Mouse (Mus musculus) midbrain, postnatal 0 days (tissue): ENCODE results near the gene Dnajc5. TPM values are rescaled to one million over a fixed set of nuclear protein-coding genes. Genes with fewer than 3 reads are reported as not detected.

Experiments used
- ATAC-seq: fragments of 200-750 bp; cut with Nextera tagmentation; 2 replicates; pipeline ENCODE4 v1.8.0; 2017; ENCODE audit warnings: moderate number of reproducible peaks, mild to moderate bottlenecking, moderate TSS enrichment, moderate library complexity; ENCODE audit not compliant: low FRiP score
- DNase-seq: peaks from one replicate; pipeline ENCODE4 v3.0.0-alpha.2; 2015; ENCODE audit warnings: low spot score
- H3K27ac ChIP-seq: fragments of 300-500 bp; sonication (generic); 2 replicates; pipeline ENCODE4 v1.5.1; 2014; ENCODE audit warnings: low read depth, mild to moderate bottlenecking, low read length, mixed read lengths
- H3K27me3 ChIP-seq: fragments of 300-500 bp; sonication (generic); 2 replicates; pipeline ENCODE4 v1.6.1; 2014; ENCODE audit warnings: low read length, control low read depth, mixed read lengths; ENCODE audit not compliant: insufficient read depth
- H3K36me3 ChIP-seq: fragments of 300-500 bp; sonication (generic); 2 replicates; pipeline ENCODE4 v1.6.1; 2014; ENCODE audit warnings: low read length, control low read depth, mixed read lengths; ENCODE audit not compliant: insufficient read depth
- H3K4me1 ChIP-seq: fragments of 300-500 bp; sonication (generic); 2 replicates; pipeline ENCODE4 v1.6.1; 2014; ENCODE audit warnings: mild to moderate bottlenecking, control low read depth, antibody characterized with exemption, low read length, mixed read lengths; ENCODE audit not compliant: insufficient read depth
- H3K4me2 ChIP-seq: fragments of 300-500 bp; sonication (generic); 2 replicates; pipeline ENCODE4 v1.6.1; 2014; ENCODE audit warnings: low read depth, mild to moderate bottlenecking, low read length, mixed read lengths; ENCODE audit not compliant: poor library complexity, severe bottlenecking
- H3K4me3 ChIP-seq: fragments of 300-500 bp; sonication (generic); 2 replicates; pipeline ENCODE4 v1.5.1; 2014; ENCODE audit warnings: low read depth, mild to moderate bottlenecking, low read length, moderate library complexity
- H3K9ac ChIP-seq: fragments of 300-500 bp; sonication (generic); replicated peaks from 2 replicates; pipeline ENCODE4 v1.6.1; 2014; ENCODE audit warnings: mild to moderate bottlenecking, low read length, moderate library complexity, mixed read lengths; ENCODE audit not compliant: poor library complexity, severe bottlenecking
- H3K9me3 ChIP-seq: fragments of 300-500 bp; sonication (generic); 2 replicates; pipeline ENCODE4 v1.6.1; 2016; ENCODE audit warnings: low read length, control low read depth
- CTCF ChIP-seq: IDR thresholded peaks from 2 replicates; pipeline ENCODE4 v1.5.1; 2016; ENCODE audit warnings: antibody characterized with exemption, mild to moderate bottlenecking
- WGBS: fragments of 180-500 bp; shearing (Covaris S2); extraction: QIAGEN DNeasy Blood & Tissue Kit; methylation state at CpG from one replicate; pipeline ENCODE4 v1.1.7; 2014; 5-methylcytosine and 5-hydroxymethylcytosine counted together
- polyA plus RNA-seq: library from polyadenylated mRNA; unstranded; fragments of >200 nt; fragmentation: Nextera tagmentation; extraction: Ambion mirVana; gene quantifications from 2 replicates; pipeline ENCODE4 v1.2.1, GENCODE M21; 2015
- total RNA-seq: library from RNA; depleted of rRNA; stranded (reverse); fragments of >200 nt; gene quantifications from 2 replicates; pipeline ENCODE4 v1.2.3, GENCODE M21; 2014

Dnajc5 gene
- total and polyA plus RNA-seq, 2 experiments from 2014 or later = 303 to 487 TPM

DNA sequence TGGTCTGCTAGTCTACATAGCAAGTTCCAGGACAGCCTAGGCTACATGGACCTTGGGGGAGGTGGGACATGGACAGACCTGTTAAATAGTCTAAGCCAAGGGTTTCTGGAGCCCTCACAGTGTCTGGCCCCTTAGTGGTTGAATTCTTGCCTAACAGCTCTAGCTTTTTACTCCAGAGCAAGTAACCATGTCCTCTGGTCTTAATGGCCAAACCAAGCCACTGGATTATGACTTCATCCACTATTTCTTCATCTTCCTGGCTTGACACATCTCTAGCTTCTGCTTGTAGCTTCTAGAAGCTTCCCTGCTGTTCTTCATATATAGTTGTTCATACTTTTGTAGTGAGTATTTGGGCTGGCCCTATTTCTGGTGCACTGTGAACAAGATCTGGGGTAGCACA is 33.5 kb downstream of the Dnajc5 start:
- Histone ChIP-seq H3K9ac (no peak overlapping the region), H3K36me3 (peaks cover 39% of the 10 kb centered on the region), H3K4me1 (no peaks in the 10 kb centered on the region), H3K27ac (no peak overlapping the region), H3K4me3 (no peak overlapping the region), H3K27me3 (no peaks in the 10 kb centered on the region), H3K4me2 (no peak overlapping the region), H3K9me3 (no peaks in the 10 kb centered on the region)
- no peak for TF ChIP-seq CTCF
- ATAC-seq (no peak), DNase-seq (no peak)

DNA sequence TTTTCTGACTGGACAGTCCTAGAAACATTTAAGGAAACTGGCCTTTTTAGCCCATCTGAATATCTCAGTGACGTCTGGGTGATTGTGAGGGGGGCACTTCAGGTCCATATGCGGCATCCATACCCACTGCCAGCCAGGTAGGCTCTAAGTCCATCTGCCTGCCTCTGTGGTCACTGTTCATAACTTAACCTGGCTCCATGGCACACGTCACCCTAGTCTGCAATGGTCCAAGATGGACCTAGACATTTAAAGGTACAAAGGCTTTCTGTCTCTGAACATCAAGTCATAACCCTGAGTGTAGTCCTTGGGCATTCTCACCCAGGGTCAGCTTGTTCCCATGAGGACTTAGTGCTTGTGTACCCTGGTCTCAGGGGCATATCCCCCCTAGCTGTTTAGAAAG is 47.1 kb downstream of the Dnajc5 start:
- TF ChIP-seq CTCF = no peak
- Histone ChIP-seq H3K9ac (no peak overlapping the region), H3K36me3 (no peaks in the 10 kb centered on the region), H3K9me3 (no peaks in the 10 kb centered on the region), H3K27ac (no peak overlapping the region), H3K4me2 (no peak overlapping the region), H3K4me1 (no peaks in the 10 kb centered on the region), H3K4me3 (no peak overlapping the region), H3K27me3 (no peaks in the 10 kb centered on the region)
- DNase-seq (no peak), ATAC-seq (no peak)
- WGBS = 93% methylated on average over 3 of the region's 3 CpGs

DNA sequence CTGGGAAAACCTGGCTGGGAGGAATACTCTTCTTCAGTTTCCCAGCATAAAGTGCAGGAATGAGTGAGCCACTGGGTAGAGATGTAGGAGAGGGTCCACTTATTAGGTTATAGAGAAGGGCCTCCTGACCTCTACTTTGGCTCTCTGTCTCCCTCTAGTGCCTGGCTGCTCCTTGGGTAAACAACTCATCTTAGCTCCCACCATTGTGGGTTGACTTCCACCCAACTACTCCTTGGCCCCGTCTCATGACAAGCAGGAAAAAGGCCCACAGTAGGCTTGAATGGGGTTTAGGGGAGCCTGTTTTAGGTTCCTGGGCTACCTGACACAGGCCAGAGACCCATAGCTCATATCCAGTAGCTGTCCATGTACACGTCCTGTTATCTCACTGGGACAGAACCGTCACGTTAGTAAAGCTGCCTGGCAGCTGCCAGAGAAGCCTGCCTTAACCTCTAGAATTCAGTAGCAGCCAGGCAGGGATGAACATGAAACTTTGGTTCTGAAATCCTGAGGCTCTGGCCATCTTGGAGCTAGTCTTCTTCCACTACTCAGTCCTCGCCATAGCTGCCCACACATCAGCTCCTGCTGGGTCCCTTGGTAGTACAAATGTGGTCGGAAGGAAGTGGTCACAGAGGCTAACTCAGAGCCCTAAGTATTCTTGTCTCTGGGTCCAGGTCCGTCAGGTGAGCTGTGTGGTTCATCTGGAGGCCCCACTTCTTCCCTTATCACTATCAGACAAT is 48.2 kb downstream of the Dnajc5 start:
- Histone ChIP-seq H3K9ac (no peak overlapping the region), H3K9me3 (no peaks in the 10 kb centered on the region), H3K4me3 (no peak overlapping the region), H3K4me1 (no peaks in the 10 kb centered on the region), H3K27ac (no peak overlapping the region), H3K4me2 (no peak overlapping the region), H3K36me3 (peaks cover 5% of the 10 kb centered on the region), H3K27me3 (no peaks in the 10 kb centered on the region)
- TF ChIP-seq CTCF = peak; percentile 57
- ATAC-seq (no peak), DNase-seq (peak; percentile 19)
- 85% methylated on average over 7 of the region's 7 CpGs for WGBS

DNA sequence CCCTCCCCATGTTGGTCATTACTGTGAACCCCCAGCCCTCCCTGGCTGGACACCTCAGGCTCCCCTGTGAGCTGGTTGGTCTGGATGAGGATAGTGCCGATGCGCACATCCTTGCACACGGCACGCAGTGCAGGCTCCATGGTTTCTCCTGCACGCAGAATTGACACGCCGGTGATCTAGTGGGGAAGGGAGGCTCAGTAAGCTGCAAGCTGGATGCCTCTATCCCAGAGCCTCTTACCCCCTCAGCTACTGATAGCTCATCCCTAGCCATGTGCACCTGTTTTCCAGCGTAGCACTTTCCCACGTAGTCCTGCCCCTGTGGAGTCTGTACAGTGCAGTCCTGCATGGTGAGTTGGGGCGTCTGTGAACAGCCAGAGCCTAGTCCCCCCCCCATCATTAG is 49.6 kb downstream of the Dnajc5 start:
- WGBS = 94% methylated on average over 10 of the region's 10 CpGs
- Histone ChIP-seq H3K27me3 (no peaks in the 10 kb centered on the region), H3K36me3 (peaks cover 14% of the 10 kb centered on the region), H3K9me3 (no peaks in the 10 kb centered on the region), H3K4me3 (no peak overlapping the region), H3K27ac (no peak overlapping the region), H3K9ac (no peak overlapping the region), H3K4me1 (no peaks in the 10 kb centered on the region), H3K4me2 (no peak overlapping the region)
- DNase-seq (no peak), ATAC-seq (no peak)
- no peak for TF ChIP-seq CTCF

DNA sequence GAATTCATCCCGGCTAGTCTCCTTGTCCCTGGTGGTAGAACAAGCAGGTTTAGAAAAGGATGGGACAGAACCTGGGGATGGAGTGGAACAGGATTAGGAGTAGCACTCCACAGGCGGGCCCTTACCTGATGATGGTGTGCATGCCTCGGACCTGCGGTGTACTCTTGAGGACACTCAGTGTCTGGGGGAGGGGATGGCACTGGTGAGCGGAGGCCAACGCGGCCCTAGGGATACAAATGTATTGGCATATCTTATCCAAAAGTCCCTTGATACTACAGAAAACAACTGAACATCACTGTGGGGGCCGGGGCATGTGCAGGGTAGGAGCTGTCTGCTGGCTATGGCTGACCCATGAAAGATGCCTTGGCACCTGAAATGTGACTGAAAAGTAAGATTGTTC is 50.1 kb downstream of the Dnajc5 start:
- H3K4me3 ChIP-seq = no peak overlapping the region
- ATAC-seq (no peak), DNase-seq (no peak)
- peaks cover 14% of the 10 kb centered on the region for H3K36me3 ChIP-seq
- no peaks in the 10 kb centered on the region for H3K9me3 ChIP-seq
- H3K4me2 ChIP-seq = no peak overlapping the region
- 90% methylated on average over 8 of the region's 8 CpGs for WGBS
- no peak overlapping the region for H3K9ac ChIP-seq
- no peak for TF ChIP-seq CTCF
- H3K27me3 ChIP-seq = no peaks in the 10 kb centered on the region
- no peak overlapping the region for H3K27ac ChIP-seq
- no peaks in the 10 kb centered on the region for H3K4me1 ChIP-seq

DNA sequence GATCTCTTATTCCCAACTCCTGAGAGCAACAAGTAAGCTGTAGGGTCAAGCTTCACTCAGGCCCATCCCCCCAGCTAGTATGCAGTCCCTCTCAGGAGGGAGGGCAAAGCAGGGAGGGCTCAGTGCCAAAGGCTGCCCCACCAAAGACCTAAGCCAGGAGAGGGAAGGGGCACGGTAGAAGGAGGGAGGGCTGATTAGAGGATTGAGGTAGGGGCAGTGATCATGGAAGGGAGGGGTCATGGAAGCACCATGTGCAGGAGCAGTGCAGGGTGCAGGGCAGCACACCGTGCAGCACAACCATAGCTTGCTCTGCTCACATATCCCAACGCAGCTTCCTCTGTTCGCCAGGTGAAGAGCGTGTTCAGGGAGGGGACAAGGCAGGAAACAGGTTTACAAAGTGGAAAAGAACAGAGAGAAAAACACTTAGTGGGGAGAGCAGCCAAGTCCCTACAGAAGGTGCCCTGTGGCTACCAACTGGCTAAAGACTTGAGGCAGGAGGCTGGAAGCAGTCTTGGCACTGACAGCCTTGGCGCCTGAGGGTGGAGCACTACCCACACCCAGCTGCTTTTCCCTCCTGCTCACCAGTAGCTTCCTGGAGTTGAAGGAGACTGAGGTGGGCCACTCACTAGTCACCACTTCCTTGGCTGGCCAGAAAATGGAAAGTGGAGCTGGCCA is 50.8 kb downstream of the Dnajc5 start:
- H3K36me3 ChIP-seq = peaks cover 14% of the 10 kb centered on the region
- no peaks in the 10 kb centered on the region for H3K4me1 ChIP-seq
- H3K9ac ChIP-seq = no peak overlapping the region
- no peaks in the 10 kb centered on the region for H3K27me3 ChIP-seq
- 62% methylated on average over 6 of the region's 6 CpGs for WGBS
- H3K27ac ChIP-seq = no peak overlapping the region
- no peak for TF ChIP-seq CTCF
- H3K4me3 ChIP-seq = no peak overlapping the region
- no peak for ATAC-seq
- no peak for DNase-seq
- no peaks in the 10 kb centered on the region for H3K9me3 ChIP-seq
- H3K4me2 ChIP-seq = no peak overlapping the region
